In the genomic region with DNA sequence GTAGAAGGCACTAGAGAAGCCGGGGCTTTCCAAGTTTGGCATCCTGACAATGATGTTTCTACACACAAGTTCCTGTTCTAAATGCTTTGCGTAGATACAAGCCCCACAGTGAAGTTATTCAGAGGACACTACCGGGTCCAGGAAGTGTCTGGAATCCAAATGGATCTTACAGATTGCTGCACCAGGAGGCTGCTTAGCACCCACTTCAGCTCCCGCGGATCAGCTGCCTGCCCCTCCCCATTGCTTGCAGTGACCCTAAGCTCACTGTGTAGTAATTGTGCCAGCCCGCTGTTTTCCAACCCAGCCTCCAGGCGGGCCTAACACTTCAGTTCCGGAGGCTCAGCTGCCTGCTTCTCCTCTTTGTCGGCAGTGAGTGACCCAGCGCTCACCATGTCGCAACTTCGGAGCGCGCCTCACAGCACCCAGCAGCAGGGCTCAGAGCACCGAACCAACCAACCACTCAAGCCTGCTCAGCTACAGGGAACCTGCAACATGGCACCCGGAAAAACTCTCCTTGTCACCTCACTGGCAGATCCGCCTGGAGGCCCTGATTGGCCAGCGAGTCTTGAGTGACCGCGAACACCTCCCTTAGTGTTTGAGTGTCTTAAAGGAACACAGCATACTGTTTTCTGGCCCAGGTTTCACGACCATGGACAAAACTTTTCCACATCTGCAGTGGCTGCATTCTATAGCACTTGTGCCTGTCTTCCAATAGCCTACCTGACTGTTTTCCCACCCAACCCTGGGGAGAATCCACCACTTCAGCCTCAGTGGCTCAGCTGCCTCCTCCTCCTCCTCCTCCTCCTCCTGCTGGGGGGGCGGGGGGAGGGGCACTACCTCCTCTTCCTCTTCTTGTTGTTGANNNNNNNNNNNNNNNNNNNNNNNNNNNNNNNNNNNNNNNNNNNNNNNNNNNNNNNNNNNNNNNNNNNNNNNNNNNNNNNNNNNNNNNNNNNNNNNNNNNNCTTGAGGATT, we compare ENCODE assay signal across 8 mouse cellular contexts. TPM values are rescaled to one million over a fixed set of nuclear protein-coding genes. Genes with fewer than 3 reads are reported as not detected.
A peak's percentile ranks its signal among the peaks of the same experiment; 100 is the strongest.
DNase-seq lines count a peak whose midpoint lies in the region; ATAC-seq lines count a peak whose summit lies in the region.

Gene 2010315B03Rik, minus strand, starts transcription at position 526 of the 972 bp plus-strand sequence.

- no peaks in the 10 kb centered on the region for H3K9me3 ChIP-seq in lung, embryonic 16.5 days (ENCODE audit: control insufficient read depth, low read length)

- H3K9ac ChIP-seq in lung, embryonic 16.5 days (ENCODE audit: low read length), result peak within 1 kb of the TSS; percentile 71

- DNase-seq in MEL-GATA-1-ER (ENCODE audit: extremely low read depth, low read depth), result peak; percentile 91
- DNase-seq in cerebellum, adult 8-10 months, result peak; percentile 78
- peak; percentile 82 for DNase-seq in forelimb bud, embryonic 11.5 days (ENCODE audit: low read depth, low spot score)
- peak; percentile 88 for DNase-seq in layer of hippocampus, adult 9-10 months (ENCODE audit: low spot score)
- DNase-seq in ovary, postnatal 10 days (ENCODE audit: low spot score), result peak; percentile 61
- peak; percentile 78 to 81 for DNase-seq in thymus, postnatal 10 days (ENCODE audit: low spot score in 2 of 2)

- H3K4me3 ChIP-seq in lung, embryonic 16.5 days (ENCODE audit: low read length), result peak within 1 kb of the TSS; percentile 56

- peak within 1 kb of the TSS; percentile 57 for H3K4me2 ChIP-seq in lung, embryonic 16.5 days (ENCODE audit: low read depth, low read length)

- no peaks in the 10 kb centered on the region for H3K36me3 ChIP-seq in lung, embryonic 16.5 days (ENCODE audit: control insufficient read depth, insufficient read depth, low read length)

- under 1% methylated on average over 21 of the region's 22 CpGs for WGBS in lung, embryonic 16.5 days

- H3K27me3 ChIP-seq in lung, embryonic 16.5 days (ENCODE audit: control insufficient read depth, insufficient read depth, low read depth, low read length), result no peaks in the 10 kb centered on the region

- peak; percentile 100 for ATAC-seq in hematopoietic stem cell, adult 5-6 weeks (replicated peaks in 1 of 2; ENCODE audit: insufficient read depth in 1 of 2, low FRiP score in 2 of 2, low TSS enrichment in 1 of 2, low read depth in 1 of 2, poor library complexity in 2 of 2, severe bottlenecking in 2 of 2)
- peak; percentile 100 for ATAC-seq in lung, embryonic 16.5 days (ENCODE audit: low read depth)

- H3K27ac ChIP-seq in lung, embryonic 16.5 days (ENCODE audit: low read length), result peak within 1 kb of the TSS; percentile 91

- peaks cover 4% of the 10 kb centered on the region for H3K4me1 ChIP-seq in lung, embryonic 16.5 days (replicated peaks; ENCODE audit: control insufficient read depth, insufficient read depth, low read length)

RNA-seq across cellular contexts. Expression of gene 2010315B03Rik, which starts in this region (rescaled TPM):
- total RNA-seq in hematopoietic stem cell, adult 5-6 weeks (2017), result 26.1 and 41.5 TPM in 2 replicates
- 11.2 and 11.5 TPM in 2 replicates for polyA plus RNA-seq in lung, embryonic 16.5 days (2015; fragmentation: Nextera tagmentation; extraction: Ambion mirVana)

Comparison
In these comparisons a context has a peak if more than half of its experiments do, and no peak if none do; other contexts are left out.
1. Peak in every context shown above with its lines: DNase-seq, ATAC-seq, H3K4me3 ChIP-seq and H3K27ac ChIP-seq.